Mouse (Mus musculus) liver, postnatal 0 days (tissue): Measurements from ENCODE around the gene Nfatc4. TPM values are rescaled to one million over a fixed set of nuclear protein-coding genes. Genes with fewer than 3 reads are reported as not detected.
A peak's percentile ranks its signal among the peaks of the same experiment; 100 is the strongest.

ENCODE experiments used
- ATAC-seq: fragments of 200-750 bp; cut with Nextera tagmentation; 2 replicates; pipeline ENCODE4 v1.8.0; 2017; ENCODE audit warnings: mild to moderate bottlenecking, moderate library complexity
- DNase-seq: peaks from one replicate; pipeline ENCODE4 v3.0.0-alpha.2; 2016
- H3K27ac ChIP-seq: fragments of 300-500 bp; sonication (generic); 2 replicates; pipeline ENCODE4 v1.5.1; 2014; ENCODE audit warnings: antibody characterized with exemption, moderate library complexity, mild to moderate bottlenecking, low read depth
- H3K27me3 ChIP-seq: fragments of 300-500 bp; sonication (generic); 2 replicates; pipeline ENCODE4 v1.6.1; 2014; ENCODE audit warnings: low read length, control low read depth, mixed read lengths; ENCODE audit not compliant: insufficient read depth
- H3K36me3 ChIP-seq: fragments of 300-500 bp; sonication (generic); replicated peaks from 2 replicates; pipeline ENCODE4 v1.6.1; 2014; ENCODE audit warnings: mild to moderate bottlenecking, control low read depth, low read length, moderate library complexity, mixed read lengths; ENCODE audit not compliant: insufficient read depth
- H3K4me1 ChIP-seq: fragments of 300-500 bp; sonication (generic); 2 replicates; pipeline ENCODE4 v1.6.1; 2014; ENCODE audit warnings: antibody characterized with exemption, mild to moderate bottlenecking, control low read depth; ENCODE audit not compliant: insufficient read depth
- H3K4me2 ChIP-seq: fragments of 300-500 bp; sonication (generic); 2 replicates; pipeline ENCODE4 v1.6.1; 2014; ENCODE audit warnings: low read depth, mild to moderate bottlenecking, low read length, moderate library complexity, mixed read lengths
- H3K4me3 ChIP-seq: fragments of 300-500 bp; sonication (generic); 2 replicates; pipeline ENCODE4 v1.5.1; 2014; ENCODE audit warnings: low read depth, low read length
- H3K9ac ChIP-seq: fragments of 300-500 bp; sonication (generic); replicated peaks from 2 replicates; pipeline ENCODE4 v1.6.1; 2014; ENCODE audit warnings: mild to moderate bottlenecking, moderate library complexity
- H3K9me3 ChIP-seq: fragments of 300-500 bp; sonication (generic); 2 replicates; pipeline ENCODE4 v1.6.1; 2016; ENCODE audit warnings: mild to moderate bottlenecking, control low read depth, low read length, mixed read lengths
- CTCF ChIP-seq: sonication (generic); IDR thresholded peaks from 2 replicates; pipeline ENCODE4 v1.5.1; 2016; ENCODE audit warnings: antibody characterized with exemption, low read depth
- EP300 ChIP-seq: IDR thresholded peaks from 2 replicates; pipeline ENCODE4 v1.6.1; 2016; ENCODE audit warnings: antibody characterized with exemption, low read depth, mild to moderate bottlenecking
- WGBS: fragments of 180-500 bp; shearing (Covaris S2); extraction: QIAGEN DNeasy Blood & Tissue Kit; methylation state at CpG from one replicate; pipeline ENCODE4 v1.1.7; 2014; ENCODE audit not compliant: insufficient replicate concordance; 5-methylcytosine and 5-hydroxymethylcytosine counted together
- polyA plus RNA-seq: library from polyadenylated mRNA; unstranded; fragments of >200 nt; fragmentation: Nextera tagmentation; extraction: Ambion mirVana; gene quantifications from 2 replicates; pipeline ENCODE4 v1.2.1, GENCODE M21; 2015

The Nfatc4 gene
- polyA plus RNA-seq, 1 experiment from 2014 or later = 0.41 TPM

DNA sequence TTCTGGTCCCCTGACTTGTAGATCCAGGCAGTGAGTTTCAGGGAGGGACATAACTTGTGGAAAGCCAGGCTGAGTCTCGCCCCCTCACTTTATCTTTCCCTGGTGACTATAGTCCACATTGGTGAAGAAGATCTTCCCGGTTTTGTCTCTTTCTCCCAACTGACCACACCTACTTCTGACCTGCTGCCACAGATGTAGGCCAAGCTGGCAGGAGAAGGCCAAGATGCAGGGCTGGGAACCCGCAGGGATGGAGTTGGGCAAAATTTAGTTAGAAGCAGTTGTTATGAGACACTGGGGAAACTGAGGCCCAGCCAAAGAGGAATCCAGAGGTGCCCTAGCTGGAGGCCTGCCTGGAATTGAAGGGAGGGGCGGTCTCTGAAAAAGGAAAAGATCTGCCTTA is 10.2 kb downstream of the Nfatc4 start:
- Histone ChIP-seq H3K4me2 (no peak overlapping the region), H3K9me3 (no peaks in the 10 kb centered on the region), H3K4me3 (no peak overlapping the region), H3K27me3 (0 out of 2 replicates have a peak, but pooled peaks cover 5% of the 10 kb centered on the region), H3K4me1 (no peaks in the 10 kb centered on the region), H3K36me3 (no peaks in the 10 kb centered on the region), H3K9ac (no peak overlapping the region), H3K27ac (no peak overlapping the region)
- no peak for ATAC-seq
- DNase-seq = no peak
- TF ChIP-seq CTCF = no peak
- TF ChIP-seq EP300 = no peak
- WGBS = 81% methylated on average over 4 of the region's 4 CpGs

GRCm38 (mm10) chr14:55834808-55835533 is 12.0 kb downstream of the Nfatc4 start:
- H3K9me3 ChIP-seq = no peaks in the 10 kb centered on the region
- TF ChIP-seq EP300 (no peak), CTCF (no peak)
- no peak overlapping the region for H3K27ac ChIP-seq
- H3K4me1 ChIP-seq = no peaks in the 10 kb centered on the region
- no peak for DNase-seq
- H3K4me2 ChIP-seq = no peak overlapping the region
- H3K27me3 ChIP-seq = no peaks in the 10 kb centered on the region
- H3K36me3 ChIP-seq = no peaks in the 10 kb centered on the region
- H3K4me3 ChIP-seq = no peak overlapping the region
- WGBS = 69% methylated on average over 5 of the region's 5 CpGs
- no peak overlapping the region for H3K9ac ChIP-seq
- ATAC-seq = no peak

- 66% methylated on average over 5 of the region's 5 CpGs for WGBS
- no peaks in the 10 kb centered on the region for H3K9me3 ChIP-seq
Measured at GRCm38 (mm10) chr14:55838312-55838711, 15.4 kb downstream of the Nfatc4 start.

GRCm38 (mm10) chr14:55838740-55839139 is 15.8 kb downstream of the Nfatc4 start:
- H3K4me1 ChIP-seq = no peaks in the 10 kb centered on the region
- no peak overlapping the region for H3K4me2 ChIP-seq
- 49% methylated on average over 4 of the region's 4 CpGs for WGBS
- H3K9ac ChIP-seq = no peak overlapping the region
- TF ChIP-seq EP300 (no peak), CTCF (peak; percentile 45)
- no peaks in the 10 kb centered on the region for H3K9me3 ChIP-seq
- H3K27me3 ChIP-seq = no peaks in the 10 kb centered on the region
- H3K27ac ChIP-seq = no peak overlapping the region
- no peak for DNase-seq
- peak; percentile 40; the same call in 1 of the 2 replicates for ATAC-seq
- no peaks in the 10 kb centered on the region for H3K36me3 ChIP-seq
- H3K4me3 ChIP-seq = no peak overlapping the region

More at GRCm38 (mm10) chr14:55838312-55838711, 15.4 kb downstream of the Nfatc4 start:
- Histone ChIP-seq H3K36me3 (no peaks in the 10 kb centered on the region), H3K4me2 (no peak overlapping the region), H3K4me3 (no peak overlapping the region), H3K27me3 (no peaks in the 10 kb centered on the region), H3K27ac (no peak overlapping the region), H3K9ac (no peak overlapping the region), H3K4me1 (no peaks in the 10 kb centered on the region)
- TF ChIP-seq CTCF = no peak
- TF ChIP-seq EP300 = no peak
- DNase-seq (no peak), ATAC-seq (peak; percentile 91)

DNA sequence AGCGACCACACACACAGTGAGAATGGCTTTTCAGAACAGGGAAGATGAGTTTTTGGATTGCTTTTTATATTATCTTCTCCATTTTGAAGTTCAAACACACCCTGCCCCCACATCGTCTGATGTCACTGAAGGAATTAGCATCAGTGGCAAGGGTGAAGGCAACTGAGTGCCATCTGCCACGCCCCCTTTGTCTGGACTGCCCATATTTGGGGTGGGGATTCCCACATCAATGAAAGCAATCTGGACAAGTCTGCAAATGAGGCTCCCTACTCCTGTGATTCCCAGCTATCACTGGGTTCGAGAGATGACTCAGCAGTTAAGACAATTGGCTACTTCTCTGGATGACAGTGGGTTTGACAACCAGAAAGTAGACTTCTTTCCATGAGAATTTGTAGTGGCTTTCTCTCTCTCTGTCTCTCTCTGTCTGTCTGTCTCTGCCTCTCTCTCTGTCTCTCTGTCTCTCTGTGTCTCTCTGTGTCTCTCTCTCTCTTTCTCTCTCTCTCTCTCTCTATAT is 18.0 kb downstream of the Nfatc4 start:
- no peak overlapping the region for H3K4me2 ChIP-seq
- ATAC-seq (no peak), DNase-seq (no peak)
- H3K27ac ChIP-seq = no peak overlapping the region
- no peaks in the 10 kb centered on the region for H3K4me1 ChIP-seq
- H3K4me3 ChIP-seq = no peak overlapping the region
- no peak overlapping the region for H3K9ac ChIP-seq
- WGBS = 58% methylated on average over 4 of the region's 4 CpGs
- TF ChIP-seq CTCF (no peak), EP300 (no peak)
- H3K9me3 ChIP-seq = no peaks in the 10 kb centered on the region
- H3K36me3 ChIP-seq = no peaks in the 10 kb centered on the region
- no peaks in the 10 kb centered on the region for H3K27me3 ChIP-seq

GRCm38 (mm10) chr14:55842794-55843193 is 19.9 kb downstream of the Nfatc4 start:
- TF ChIP-seq CTCF = peak; percentile 43
- TF ChIP-seq EP300 = no peak
- Histone ChIP-seq H3K4me3 (no peak overlapping the region), H3K9ac (no peak overlapping the region), H3K4me2 (no peak overlapping the region), H3K27ac (no peak overlapping the region), H3K27me3 (no peaks in the 10 kb centered on the region), H3K36me3 (no peaks in the 10 kb centered on the region), H3K4me1 (0 out of 2 replicates have a peak, but pooled peaks cover 2% of the 10 kb centered on the region), H3K9me3 (no peaks in the 10 kb centered on the region)
- DNase-seq (no peak), ATAC-seq (no peak)
- WGBS = 72% methylated on average over 4 of the region's 4 CpGs
